In genomic region chr10:110477689-110478314, GRCm38 (mm10) we compare ENCODE assay signal across 11 mouse cellular contexts. TPM values are rescaled to one million over a fixed set of nuclear protein-coding genes. Genes with fewer than 3 reads are reported as not detected.
DNase-seq lines count a peak whose midpoint lies in the region; ATAC-seq and TF ChIP-seq lines count a peak whose summit lies in the region.
"Had no signal": no experiment of that assay in that cellular context is flagged by ENCODE, and none has a peak within 500 bp of the region (broad histone marks: within the 10 kb centered on the region; RNA-seq: fewer than 3 reads in every experiment).

No protein-coding gene starts in this region.

- no peaks in the 10 kb centered on the region for H3K36me3 ChIP-seq in embryonic facial prominence, embryonic 11.5 days (replicated peaks; ENCODE audit: control insufficient read depth, insufficient read depth, low read depth, low read length)
- no peaks in the 10 kb centered on the region for H3K36me3 ChIP-seq in embryonic facial prominence, embryonic 10.5 days (replicated peaks)
- H3K36me3 ChIP-seq in embryonic facial prominence, embryonic 15.5 days, result no peaks in the 10 kb centered on the region
- no peaks in the 10 kb centered on the region for H3K36me3 ChIP-seq in neural tube, embryonic 13.5 days

- H3K4me1 ChIP-seq in embryonic facial prominence, embryonic 11.5 days (ENCODE audit: control insufficient read depth, insufficient read depth, low read length), result no peaks in the 10 kb centered on the region
- H3K4me1 ChIP-seq in embryonic facial prominence, embryonic 10.5 days, result 0 out of 2 replicates have a peak, but pooled peaks cover 5% of the 10 kb centered on the region
- H3K4me1 ChIP-seq in embryonic facial prominence, embryonic 15.5 days, result no peaks in the 10 kb centered on the region
- peaks cover 12% of the 10 kb centered on the region for H3K4me1 ChIP-seq in neural tube, embryonic 13.5 days (replicated peaks)

- H3K9me3 ChIP-seq in embryonic facial prominence, embryonic 11.5 days (replicated peaks; ENCODE audit: control insufficient read depth, low read length), result no peaks in the 10 kb centered on the region
- no peaks in the 10 kb centered on the region for H3K9me3 ChIP-seq in embryonic facial prominence, embryonic 10.5 days
- no peaks in the 10 kb centered on the region for H3K9me3 ChIP-seq in embryonic facial prominence, embryonic 15.5 days (replicated peaks)
- H3K9me3 ChIP-seq in neural tube, embryonic 13.5 days, result no peaks in the 10 kb centered on the region

- no peak for TF ChIP-seq CTCF in left cerebral cortex, adult 2 months (IDR thresholded peaks at IDR 0.05)

- no peak overlapping the region for H3K9ac ChIP-seq in embryonic facial prominence, embryonic 11.5 days (replicated peaks; ENCODE audit: low read length)
- no peak overlapping the region for H3K9ac ChIP-seq in embryonic facial prominence, embryonic 15.5 days
- H3K9ac ChIP-seq in neural tube, embryonic 13.5 days, result no peak overlapping the region

- ATAC-seq in embryonic facial prominence, embryonic 11.5 days (replicated peaks; ENCODE audit: insufficient number of reproducible peaks, low FRiP score, low TSS enrichment, low read depth), result peak; percentile 59; the same call in 1 of the 2 replicates
- ATAC-seq in embryonic facial prominence, embryonic 15.5 days (ENCODE audit: insufficient number of reproducible peaks, low FRiP score, low TSS enrichment, low read depth), result peak; percentile 63; the same call in 1 of the 2 replicates
- peak; percentile 63 for ATAC-seq in neural tube, embryonic 13.5 days (ENCODE audit: low read depth)
- ATAC-seq: Patski had no signal

- H3K27me3 ChIP-seq in embryonic facial prominence, embryonic 11.5 days (ENCODE audit: control insufficient read depth, insufficient read depth, low read length), result no peaks in the 10 kb centered on the region
- H3K27me3 ChIP-seq in embryonic facial prominence, embryonic 10.5 days (replicated peaks; ENCODE audit: low read depth, poor library complexity, severe bottlenecking), result no peaks in the 10 kb centered on the region
- no peaks in the 10 kb centered on the region for H3K27me3 ChIP-seq in embryonic facial prominence, embryonic 15.5 days
- H3K27me3 ChIP-seq in neural tube, embryonic 13.5 days, result no peaks in the 10 kb centered on the region
- H3K27me3 ChIP-seq: Patski had no signal

- intact Hi-C loops in left cerebral cortex, adult 2 months (cut with DNase I), result no loop called here

- no peak overlapping the region for H3K4me2 ChIP-seq in embryonic facial prominence, embryonic 11.5 days (ENCODE audit: low read depth, low read length)
- 0 out of 2 replicates have a peak overlapping the region, but pooled peaks have one; percentile 6 for H3K4me2 ChIP-seq in embryonic facial prominence, embryonic 15.5 days (replicated peaks)
- peak overlapping the region; percentile 41 for H3K4me2 ChIP-seq in neural tube, embryonic 13.5 days

- DNase-seq in embryonic facial prominence, embryonic 11.5 days (ENCODE audit: low spot score), result no peak
- DNase-seq in embryonic facial prominence, embryonic 10.5 days (ENCODE audit: low spot score), result no peak
- DNase-seq in left cerebral cortex, adult 2 months (ENCODE audit: extremely low spot score in 1 of 2, low spot score in 2 of 2), result no peak
- DNase-seq in thymus, postnatal 10 days (ENCODE audit: low spot score in 2 of 2), result no peak
- no peak for DNase-seq in spleen, postnatal 10 days (ENCODE audit: low spot score in 2 of 2)
- no peak for DNase-seq in cerebellum, adult 8-10 months
- DNase-seq: kidney, postnatal 14 days; lung, adult 18-20 months had no signal

- no peak overlapping the region for H3K4me3 ChIP-seq in embryonic facial prominence, embryonic 11.5 days (ENCODE audit: low read depth, low read length)
- H3K4me3 ChIP-seq in embryonic facial prominence, embryonic 10.5 days, result no peak overlapping the region
- no peak overlapping the region for H3K4me3 ChIP-seq in embryonic facial prominence, embryonic 15.5 days (replicated peaks)
- H3K4me3 ChIP-seq in left cerebral cortex, adult 2 months, result no peak overlapping the region
- no peak overlapping the region for H3K4me3 ChIP-seq in neural tube, embryonic 13.5 days

- H3K27ac ChIP-seq in embryonic facial prominence, embryonic 11.5 days (replicated peaks; ENCODE audit: low read depth, low read length), result no peak overlapping the region
- H3K27ac ChIP-seq in embryonic facial prominence, embryonic 10.5 days (replicated peaks), result no peak overlapping the region
- H3K27ac ChIP-seq in embryonic facial prominence, embryonic 15.5 days (replicated peaks), result no peak overlapping the region
- peak overlapping the region; percentile 54; the same call in 1 of the 2 replicates for H3K27ac ChIP-seq in left cerebral cortex, adult 2 months
- no peak overlapping the region; the same call in 1 of the 2 replicates for H3K27ac ChIP-seq in neural tube, embryonic 13.5 days (replicated peaks)

- WGBS in embryonic facial prominence, embryonic 11.5 days, result 72% methylated on average over 11 of the region's 11 CpGs
- 77% methylated on average over 11 of the region's 11 CpGs for WGBS in embryonic facial prominence, embryonic 10.5 days
- WGBS in embryonic facial prominence, embryonic 15.5 days, result 42% methylated on average over 11 of the region's 11 CpGs
- 29% methylated on average over 11 of the region's 11 CpGs for whole genome bisulfite sequencing in neural tube, embryonic 13.5 days

RNA-seq across cellular contexts. Expression of gene Nav3, which starts 21.8 kb away (rescaled TPM):
- polyA plus RNA-seq in embryonic facial prominence, embryonic 11.5 days (2014; fragmentation: Nextera tagmentation; extraction: Ambion mirVana), result 2.8 and 3.2 TPM in 2 replicates
- 1.4 and 2.1 TPM in 2 replicates for polyA plus RNA-seq in embryonic facial prominence, embryonic 10.5 days (2016; fragmentation: Nextera tagmentation; extraction: Ambion mirVana)
- 5.6 and 8.1 TPM in 2 replicates for polyA plus RNA-seq in embryonic facial prominence, embryonic 15.5 days (2015; fragmentation: Nextera tagmentation; extraction: Ambion mirVana)
- total RNA-seq in left cerebral cortex, adult 2 months (2021), result 100 to 1,000 TPM; 116 to 136 TPM
- 27.5 and 28.2 TPM in 2 replicates for polyA plus RNA-seq in neural tube, embryonic 13.5 days (2015; fragmentation: Nextera tagmentation; extraction: Ambion mirVana)
